Mouse (Mus musculus): ENCODE measurements at regions not wholly inside any gene's neighbourhood (a gene's known extent, or its start where the extent isn't known, plus 50 kb on each side); places are given as distances from the start of the nearest gene placed in this dataset.

DNA sequence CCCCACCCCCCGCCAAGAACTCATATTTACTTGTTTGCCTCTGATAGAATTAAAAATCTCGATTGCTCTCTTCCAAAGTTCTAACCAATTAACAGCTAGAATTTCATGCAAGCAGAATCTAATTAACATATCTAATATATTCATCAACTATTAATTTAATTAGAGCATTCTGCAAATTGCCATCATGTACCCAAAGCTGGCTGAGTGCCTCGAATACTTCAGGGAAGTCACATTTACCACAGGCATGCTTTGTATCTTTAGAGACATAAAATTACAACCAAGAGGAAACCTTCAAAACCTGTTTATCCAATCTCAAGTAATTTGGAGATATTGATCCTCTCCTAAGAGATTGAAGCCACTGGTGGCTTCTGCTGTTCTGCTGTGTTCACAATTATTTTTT is 401.6 kb upstream of the Nmur2 start:
- no peak for DNase-seq

DNA sequence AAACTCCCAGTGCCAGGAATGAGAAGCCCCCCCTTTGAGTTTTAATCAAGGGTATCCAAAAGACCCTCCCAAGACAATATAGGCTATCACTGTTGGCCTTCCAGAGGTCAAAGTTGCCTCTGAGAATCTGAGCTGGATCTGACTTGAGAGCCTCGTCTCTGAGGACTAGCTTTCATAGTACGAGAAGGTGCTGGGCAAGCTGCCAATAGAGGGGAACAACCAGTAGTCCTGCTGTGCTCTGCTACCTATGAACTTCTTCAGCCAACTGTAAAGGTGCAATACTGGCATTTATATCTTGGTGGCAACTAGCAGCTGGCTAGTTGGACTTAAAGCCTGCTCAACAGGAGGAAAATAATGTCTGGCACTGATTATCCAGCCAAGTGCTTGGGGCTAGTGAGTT is 400.3 kb upstream of the Nmur2 start:
- DNase-seq: peak in 1 of 2 experiments; percentile 4

DNA sequence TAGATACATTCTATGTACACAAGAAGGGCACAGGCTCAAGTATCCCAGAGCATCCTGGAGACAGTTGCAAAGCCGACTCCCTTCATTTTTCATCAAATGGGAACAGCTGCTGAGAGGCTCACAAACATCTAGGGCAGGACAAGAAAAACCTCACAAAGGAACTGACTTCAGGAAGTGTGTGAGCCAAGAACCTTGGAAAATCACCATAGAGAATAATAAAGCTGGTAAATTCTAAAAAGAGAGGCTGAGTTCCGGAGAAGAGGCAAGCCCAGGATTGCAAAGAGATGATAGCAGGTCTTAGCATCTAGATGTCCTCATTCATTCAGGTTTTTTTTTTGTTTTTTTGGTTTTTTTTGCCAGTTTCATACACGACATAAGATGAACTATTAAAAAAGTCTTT is 390.3 kb upstream of the Nmur2 start:
- DNase-seq: no peak

DNA sequence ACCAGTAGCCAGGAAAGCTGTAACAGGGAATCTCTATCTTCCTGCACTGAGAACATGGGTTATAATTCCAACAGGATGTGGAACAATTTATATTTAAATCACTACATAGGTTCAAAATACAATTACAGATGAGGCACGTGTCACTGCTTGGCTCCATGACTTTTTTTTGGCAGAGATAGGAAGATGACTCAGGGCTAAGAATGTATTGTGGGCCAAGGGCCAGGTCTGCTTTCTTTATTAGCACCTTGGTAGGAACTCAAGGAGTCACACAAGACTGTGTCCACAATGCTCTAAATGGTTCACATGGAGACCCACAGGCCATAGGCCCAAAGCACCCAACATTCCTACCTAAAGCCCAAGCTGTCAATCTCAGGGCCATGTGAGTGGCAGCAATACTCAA is 344.0 kb upstream of the Nmur2 start:
- no peak for DNase-seq

DNA sequence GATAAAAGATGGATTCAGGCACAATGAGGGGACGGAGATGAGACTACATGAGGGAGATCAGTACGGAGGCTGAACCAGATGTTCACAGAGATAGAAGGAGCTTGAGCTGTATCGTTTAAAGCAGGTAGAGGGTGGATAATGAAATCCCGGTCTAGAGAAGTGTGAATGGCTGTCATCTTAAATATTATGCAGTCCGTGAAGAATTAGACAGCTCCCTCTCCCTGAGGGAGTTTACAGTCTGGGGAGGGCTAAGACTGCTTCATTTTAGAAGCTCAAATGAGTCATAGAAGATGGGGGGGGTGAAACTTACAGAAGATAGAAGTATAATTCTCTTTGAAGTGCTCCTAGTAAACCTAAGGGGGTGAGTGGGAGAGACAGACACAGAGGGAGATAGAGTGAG is 336.7 kb upstream of the Nmur2 start:
- DNase-seq: no peak

DNA sequence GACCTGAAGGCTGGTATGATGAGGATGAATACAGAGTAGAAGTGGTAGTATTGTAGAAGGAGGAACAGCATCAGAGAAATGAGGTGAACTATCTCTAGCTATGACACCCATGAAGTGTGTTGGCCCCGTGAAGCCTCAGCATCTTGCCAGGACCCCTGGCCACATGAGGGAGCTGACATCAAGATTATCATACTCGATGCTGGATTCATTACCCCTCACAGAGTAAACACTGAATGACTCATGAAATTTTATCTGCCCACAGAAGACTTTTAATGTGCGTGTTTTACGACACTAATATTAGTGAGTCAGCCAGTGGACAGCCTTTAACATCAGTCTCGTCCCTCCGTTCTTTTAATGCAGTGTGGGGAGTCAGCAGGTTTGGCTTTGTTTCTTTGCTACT is 333.5 kb upstream of the Nmur2 start:
- no peak for DNase-seq

DNA sequence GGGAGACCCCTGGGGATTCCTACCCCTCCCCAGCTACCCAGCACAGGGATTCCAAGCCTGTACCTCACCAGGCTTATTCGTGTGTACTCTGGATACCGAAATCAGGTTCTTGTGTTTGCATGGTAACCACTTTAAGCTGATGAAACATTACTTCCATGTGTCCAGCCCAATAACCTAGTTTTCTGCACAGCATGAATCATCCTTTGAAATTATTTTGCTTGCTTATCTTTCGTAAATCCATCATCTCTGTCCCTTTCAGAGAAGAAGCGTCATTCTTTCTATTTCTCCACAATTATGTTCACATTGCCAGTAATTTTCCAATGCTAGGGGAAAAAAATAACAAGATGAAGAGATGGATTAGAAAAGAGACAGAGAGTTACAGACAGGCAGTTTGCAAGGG is 332.8 kb upstream of the Nmur2 start:
- DNase-seq: no peak

DNA sequence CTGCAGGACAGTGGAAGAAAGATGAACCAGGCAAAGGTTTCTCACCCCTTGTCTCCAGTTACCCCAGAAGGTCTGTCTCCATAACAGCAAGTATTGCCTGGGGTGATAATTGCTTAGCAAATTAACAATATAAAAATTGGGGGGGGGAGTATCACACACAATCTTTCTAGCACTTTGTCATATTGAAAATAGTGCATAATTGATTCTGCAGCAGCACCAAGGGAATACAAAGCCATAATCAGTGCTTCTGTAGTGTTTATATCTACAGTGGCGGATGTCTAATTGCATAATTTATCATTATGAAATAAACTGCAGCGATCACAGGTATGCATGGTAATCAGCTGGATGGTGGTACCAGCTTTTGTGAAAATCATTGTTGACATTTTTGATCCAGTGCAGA is 316.9 kb upstream of the Nmur2 start:
- no peak for DNase-seq

DNA sequence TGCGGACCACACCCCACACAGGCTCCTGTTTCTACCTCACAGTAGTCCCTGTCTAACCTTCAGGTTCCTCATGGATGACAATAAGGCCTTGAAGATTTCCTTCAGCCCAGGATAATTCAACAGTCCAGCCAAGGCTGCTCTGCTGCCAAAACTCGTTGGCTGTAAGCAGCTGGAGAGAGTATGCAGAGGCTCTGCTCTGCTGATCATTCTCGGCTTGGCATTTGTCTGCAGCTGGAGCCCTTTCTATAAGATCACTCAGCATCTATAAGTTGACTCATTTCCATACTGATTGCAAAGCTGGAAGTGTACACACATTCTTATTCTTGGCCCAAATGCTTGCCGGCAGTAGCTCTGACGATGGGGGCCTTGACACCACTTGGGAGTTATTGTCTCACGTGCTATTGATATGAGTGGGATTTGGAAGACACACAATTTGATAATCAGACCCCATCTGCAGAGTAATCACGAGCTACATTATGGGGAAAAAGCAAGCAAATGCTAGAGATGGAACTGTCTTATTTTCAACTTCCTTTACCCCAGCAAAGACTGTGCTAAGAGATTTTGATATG is 311.1 kb upstream of the Nmur2 start:
- peak in 1 of 2 experiments; percentile 4 for DNase-seq

DNA sequence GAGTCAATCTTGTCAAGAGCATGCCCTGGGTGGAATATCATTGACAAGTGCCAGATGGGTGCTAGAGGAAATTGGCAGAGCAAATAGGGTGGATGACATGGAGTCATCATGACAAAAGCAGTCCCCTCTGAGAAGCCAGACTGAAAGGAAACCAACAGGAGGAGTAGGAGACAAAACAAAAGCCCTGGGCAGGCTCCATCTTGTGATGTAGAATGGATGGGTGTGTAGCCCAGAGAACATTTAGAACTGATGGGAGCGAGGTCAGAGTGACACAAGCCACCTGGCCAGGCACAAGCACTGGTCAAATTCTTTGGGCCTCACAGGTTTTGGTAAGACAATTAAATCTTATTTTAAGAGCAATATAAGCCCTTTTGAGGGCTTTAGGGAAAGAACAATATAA is 310.4 kb upstream of the Nmur2 start:
- DNase-seq: peak; percentile 1 to 3

DNA sequence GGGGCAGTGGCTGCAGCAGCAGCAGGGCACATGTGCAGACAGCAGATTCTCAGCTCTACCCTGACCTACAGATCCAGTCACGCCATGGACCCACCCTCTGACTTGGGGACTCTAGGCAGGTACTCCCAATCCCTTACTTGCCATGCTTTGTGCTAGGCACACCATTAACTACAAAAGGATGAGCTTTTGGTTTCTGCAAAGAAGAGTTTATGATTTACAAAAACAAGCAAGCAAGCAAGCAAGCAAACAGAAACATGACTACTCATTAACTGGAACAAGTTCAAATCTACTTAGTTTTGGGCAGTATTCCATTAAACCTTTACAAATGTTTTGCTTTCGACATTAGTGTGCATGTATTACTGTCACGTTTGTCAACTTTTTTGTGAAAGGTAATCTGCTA is 309.0 kb upstream of the Nmur2 start:
- DNase-seq: no peak

DNA sequence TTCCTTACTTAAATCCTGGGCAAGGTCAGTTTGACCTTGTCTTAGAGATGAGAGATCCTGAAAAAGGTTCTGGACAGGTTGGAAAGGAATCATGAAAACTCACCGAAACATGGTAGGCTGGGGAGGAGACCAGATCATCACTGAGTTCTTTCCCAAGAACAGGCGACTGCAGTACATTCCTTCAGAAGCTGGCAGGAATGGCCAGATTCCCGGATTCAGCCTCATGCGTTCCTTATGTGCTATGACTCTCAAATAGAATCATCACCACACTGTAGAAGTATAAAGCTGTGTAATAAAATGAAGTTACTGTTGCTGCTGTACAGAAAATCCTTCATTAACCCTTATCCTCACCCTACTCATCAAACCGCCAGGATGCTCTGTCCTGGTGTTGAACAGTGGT is 307.6 kb upstream of the Nmur2 start:
- no peak for DNase-seq

DNA sequence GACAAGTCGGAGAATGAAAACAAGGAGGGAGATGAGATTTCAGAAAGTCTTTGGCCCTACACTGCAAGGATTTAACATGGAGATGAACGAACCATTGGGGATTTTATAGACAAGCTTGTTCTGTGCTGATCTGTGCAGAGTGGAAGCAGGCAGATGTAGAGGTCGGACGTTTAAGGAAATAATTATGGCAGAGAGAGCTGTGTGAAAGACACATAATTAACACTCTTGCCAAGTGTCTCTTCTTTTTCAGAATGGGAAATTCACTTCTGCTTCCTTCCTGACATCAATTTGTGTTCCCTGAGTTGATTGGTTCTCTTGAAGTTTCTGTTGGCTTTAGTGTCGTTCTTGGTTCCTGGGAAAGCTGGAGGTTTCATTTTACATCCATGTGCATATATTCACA is 302.3 kb upstream of the Nmur2 start:
- no peak for DNase-seq

DNA sequence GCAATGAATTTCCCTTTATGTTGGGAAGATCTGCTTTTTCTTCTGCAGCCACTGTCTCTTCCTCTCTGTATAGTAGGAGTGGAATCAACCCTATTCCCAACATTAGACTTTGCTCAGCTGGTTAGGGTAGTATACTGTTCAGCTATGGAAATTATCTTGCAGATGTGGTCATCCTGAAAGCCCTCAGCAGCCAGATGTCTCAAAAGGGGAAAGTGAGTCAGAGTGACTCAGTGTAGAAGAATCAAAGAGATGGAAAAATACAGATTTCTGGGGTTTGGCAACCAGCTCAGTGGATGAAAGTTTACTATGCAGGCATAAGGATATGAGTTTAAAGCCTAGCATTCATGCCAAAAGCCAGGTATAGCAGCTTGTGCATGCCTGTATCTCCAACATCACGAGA is 300.9 kb upstream of the Nmur2 start:
- DNase-seq: no peak

DNA sequence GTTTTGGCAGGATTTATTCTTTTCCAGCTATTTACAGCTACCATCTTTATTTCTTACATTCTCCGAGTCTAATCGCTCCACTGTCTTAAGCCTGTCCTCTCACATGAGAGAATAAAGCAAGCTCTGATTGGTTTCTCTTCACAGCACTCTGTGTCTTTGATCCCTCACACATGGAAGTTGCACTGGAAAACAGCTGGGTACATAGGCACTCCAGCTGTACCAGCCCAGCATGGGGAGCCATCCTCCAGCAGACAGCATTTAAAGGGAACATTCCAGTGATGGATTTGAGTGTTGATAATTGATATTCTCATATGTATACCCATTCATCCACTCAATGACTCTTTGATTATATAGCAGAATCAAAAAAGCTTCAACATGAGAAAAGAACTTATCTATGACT is 300.2 kb upstream of the Nmur2 start:
- no peak for DNase-seq

DNA sequence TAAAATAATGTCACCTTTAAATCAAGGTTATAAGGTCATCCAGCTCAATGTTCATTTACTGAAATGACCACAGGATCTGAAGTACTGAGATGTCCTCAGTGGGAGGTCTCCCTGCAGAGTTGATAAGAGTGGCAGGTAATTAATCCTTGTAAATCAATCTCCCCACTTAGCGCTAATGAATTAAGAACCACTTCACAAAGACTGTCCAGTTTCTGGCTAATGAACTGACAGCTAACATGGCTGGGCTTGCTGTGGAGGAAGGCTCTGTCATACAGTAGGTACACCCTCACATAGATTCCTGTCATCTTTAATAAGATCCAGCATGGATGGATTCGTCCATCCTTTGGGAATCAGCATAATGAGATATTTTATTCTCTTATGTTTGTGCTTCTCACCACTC is 297.7 kb upstream of the Nmur2 start:
- no peak for DNase-seq

DNA sequence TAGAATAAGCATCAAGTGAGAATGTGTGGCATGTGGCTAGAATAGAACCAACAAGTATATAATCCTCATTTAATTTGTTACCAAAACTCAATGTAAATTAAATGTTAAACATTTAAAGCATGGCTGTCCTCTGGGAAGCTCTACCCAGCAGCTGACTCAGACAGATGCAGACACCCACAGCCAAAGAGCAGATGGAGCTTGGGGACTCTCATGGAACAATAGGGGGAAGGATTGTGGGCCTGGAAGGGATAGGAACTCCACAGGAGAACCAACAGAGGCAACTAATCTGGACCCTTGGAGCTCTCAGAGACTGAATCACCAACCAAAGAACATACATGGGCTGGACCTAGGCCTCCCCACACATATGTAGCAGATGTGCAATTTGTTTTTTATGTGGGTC is 295.1 kb upstream of the Nmur2 start:
- no peak for DNase-seq

DNA sequence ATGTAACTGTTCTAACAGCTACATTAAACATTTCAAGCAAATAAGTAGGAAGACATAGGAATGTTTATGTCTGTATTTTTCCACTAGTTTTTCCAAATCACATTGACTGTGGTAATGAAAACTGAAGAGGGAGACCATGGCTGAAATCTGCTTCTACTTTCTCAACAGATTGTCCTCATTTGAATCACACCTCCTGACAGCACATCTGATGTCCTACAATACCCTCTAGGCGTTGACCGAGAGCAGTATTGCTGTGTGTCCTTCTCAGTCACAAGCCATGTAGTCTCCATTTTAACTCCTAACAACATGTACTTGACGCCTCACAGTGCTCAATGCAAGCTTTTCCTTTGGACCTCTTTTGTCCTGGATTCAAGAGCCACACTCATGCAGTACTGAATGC is 279.5 kb upstream of the Nmur2 start:
- DNase-seq: no peak

DNA sequence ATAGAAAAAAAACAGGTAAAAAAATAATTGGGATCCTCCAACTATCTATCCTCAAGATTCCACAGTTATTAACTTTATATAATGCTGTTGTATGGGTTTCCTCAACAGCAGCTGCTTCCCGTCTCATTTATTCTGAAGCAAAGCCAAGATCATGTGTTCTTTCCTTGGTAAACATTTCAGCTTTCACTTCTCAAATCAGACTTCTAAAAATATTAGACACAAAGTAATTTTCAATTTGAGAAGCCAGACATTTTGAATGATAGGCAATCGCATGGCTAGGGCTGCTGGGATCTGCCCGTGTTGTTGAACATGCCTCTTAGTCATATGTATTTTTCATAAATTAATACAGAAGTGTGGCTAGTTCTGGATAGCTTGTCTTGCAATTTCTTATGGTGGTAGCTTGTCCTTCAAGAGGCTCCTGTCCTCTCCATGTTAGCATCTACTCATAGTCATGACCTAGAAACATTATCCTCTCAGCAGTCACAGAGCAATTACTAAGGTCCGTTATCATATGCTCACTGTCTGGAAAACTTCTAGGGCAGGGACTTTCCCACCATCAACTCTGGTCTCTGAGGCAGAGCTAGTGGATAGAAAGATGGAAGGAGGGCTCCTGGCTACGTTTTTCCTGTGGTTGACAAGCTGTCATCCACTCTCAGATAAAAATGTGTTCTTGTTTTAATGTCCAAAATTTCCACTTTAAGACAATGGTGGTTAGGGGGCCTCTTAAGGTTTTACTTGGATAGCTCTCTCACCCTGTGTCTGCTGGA is 274.6 kb upstream of the Nmur2 start:
- DNase-seq: no peak

DNA sequence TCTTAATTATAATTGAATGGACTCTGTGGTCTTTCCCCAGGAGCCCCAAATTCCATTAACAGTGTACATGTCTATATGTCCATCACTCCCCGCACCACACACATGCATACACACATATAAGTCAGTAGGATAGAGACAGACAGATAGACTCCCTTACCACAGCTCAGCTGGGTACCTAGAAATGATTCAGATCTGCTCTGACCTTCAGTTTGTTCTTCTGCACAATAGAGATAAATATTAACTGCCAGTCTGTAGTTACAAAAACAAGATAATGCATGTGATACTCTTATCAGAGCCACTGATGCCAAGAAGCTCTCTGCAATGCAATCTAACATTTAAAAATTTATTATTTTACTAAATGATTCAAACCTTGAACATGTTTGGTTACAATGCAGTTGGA is 268.7 kb upstream of the Nmur2 start:
- no peak for DNase-seq

DNA sequence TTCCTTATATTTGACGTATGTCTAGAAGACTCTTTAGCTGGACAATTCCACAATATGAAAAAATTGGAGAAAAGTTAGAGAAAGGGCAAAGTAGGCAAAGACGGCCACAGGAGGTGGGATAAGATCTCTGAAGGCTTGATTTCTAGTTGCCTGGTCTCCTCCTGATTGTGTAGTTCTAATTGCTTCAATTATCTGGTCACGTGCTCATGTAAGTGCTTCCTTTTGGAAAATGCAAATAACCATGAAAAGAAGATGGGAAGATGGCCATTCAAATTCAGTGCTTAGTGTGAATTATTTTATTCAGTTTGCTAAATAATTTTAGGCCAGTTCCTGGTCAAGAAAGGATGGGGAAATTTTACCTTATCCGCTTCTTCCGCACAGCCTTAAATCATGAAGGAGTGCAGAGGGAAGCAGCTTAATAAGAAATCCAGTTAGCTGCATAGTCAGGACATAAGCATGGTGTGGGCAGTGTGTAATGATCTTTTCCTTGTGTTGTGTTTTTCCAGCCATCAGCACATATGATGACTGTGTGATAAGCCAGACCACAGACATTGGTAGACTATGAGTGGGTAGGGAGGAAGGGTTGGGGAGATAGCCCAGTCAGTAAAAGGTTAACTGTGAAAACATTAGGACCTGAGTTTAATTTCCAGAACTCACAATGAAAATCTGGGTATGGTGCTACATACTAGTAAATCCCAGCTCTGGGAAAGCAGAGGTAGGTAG is 267.7 kb upstream of the Nmur2 start:
- no peak for DNase-seq

DNA sequence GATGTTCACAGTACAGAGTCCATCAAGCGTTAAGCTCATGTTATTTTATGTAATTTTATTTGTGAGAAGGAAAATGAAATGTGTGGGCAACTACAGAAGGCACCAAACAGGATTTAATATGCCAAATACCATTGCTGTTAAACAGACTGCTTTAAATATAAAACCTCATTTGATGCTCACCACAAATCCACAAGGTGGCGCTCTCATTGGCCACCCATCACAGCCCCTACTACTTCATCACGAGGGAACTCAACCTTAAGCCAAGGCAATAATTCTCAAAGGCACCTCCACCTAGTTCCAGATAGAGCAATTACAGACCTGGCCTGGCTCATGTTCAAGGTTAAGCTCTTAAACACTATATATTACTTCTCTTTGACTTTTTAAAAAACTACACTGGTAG is 266.2 kb upstream of the Nmur2 start:
- DNase-seq: peak in 1 of 2 experiments; percentile 2

DNA sequence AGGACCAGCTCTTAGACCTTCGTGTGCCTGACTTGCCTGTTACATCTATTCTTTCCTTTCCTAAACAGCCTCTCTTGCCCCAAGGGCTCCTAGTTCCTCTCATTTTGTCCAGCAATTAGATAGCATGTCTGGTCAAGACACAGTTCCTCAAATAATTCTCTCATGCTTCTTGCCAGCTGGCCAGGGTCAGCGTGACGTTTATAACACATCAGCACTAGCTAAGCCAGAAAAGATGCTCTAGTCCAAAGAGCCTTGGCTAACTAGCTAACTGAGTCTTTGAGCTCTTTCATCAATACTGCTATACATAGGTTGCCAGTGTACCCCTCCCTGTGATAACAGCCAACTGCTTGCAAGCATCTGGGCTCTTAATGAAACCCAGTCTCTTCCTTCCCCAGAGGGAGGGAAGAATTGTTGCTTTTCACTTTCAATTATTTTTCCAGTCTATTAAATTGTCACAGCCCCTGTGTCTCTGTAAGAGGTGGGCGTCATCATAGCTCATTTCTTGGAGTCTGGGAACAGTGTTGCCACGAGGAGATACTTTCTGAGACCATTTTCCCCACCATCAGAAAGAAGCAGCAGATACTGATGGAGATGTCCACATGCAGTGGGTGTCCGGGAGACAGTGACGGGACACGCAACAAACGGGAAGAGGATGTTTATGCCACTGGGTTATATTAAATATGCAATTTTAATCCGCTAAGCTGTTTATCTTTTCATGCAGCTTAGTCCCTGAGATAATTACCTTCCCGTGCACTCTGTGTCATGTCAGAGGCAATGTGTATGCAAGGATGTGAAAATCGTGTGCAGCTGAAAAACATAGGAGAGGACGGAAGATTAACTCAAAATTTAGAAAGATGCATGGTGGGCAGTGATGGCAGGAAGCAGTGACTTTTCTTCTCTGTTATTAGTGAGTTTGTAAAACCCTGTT is 250.1 kb upstream of the Nmur2 start:
- peak; percentile 2 to 4 for DNase-seq

Measured in cerebellum, postnatal 14 days (tissue).